Mouse (Mus musculus): Measurements from ENCODE around the gene Spata32. TPM values are rescaled to one million over a fixed set of nuclear protein-coding genes. Genes with fewer than 3 reads are reported as not detected.

Gene Spata32
- polyA plus RNA-seq, 1 experiment from 2014 or later = not detected

- no peak overlapping the region for H3K27ac ChIP-seq (ENCODE audit: low read depth, low read length)
These were observed 46.3 kb upstream of the Spata32 start for GRCm38 (mm10) chr11:103264427-103265005.

GRCm38 (mm10) chr11:103263551-103263950, 45.3 kb upstream of the Spata32 start:
- WGBS = 60% methylated on average over 10 of the region's 10 CpGs
- H3K4me1 ChIP-seq (replicated peaks; ENCODE audit: control insufficient read depth, insufficient read depth, low read length) = peaks cover 19% of the 10 kb centered on the region

More at GRCm38 (mm10) chr11:103264427-103265005, 46.3 kb upstream of the Spata32 start:
- peak overlapping the region; percentile 40 for H3K4me2 ChIP-seq (replicated peaks; ENCODE audit: low read depth)
- no peaks in the 10 kb centered on the region for H3K36me3 ChIP-seq (ENCODE audit: control insufficient read depth, insufficient read depth)
- no peak for TF ChIP-seq CTCF (IDR thresholded peaks at IDR 0.05; ENCODE audit: low read depth)
- ATAC-seq = no peak
- H3K9ac ChIP-seq (ENCODE audit: low read depth, low read length) = no peak overlapping the region
- H3K9me3 ChIP-seq (ENCODE audit: control insufficient read depth) = no peaks in the 10 kb centered on the region
- H3K4me1 ChIP-seq (replicated peaks; ENCODE audit: control insufficient read depth, insufficient read depth, low read length) = peaks cover 19% of the 10 kb centered on the region
- H3K4me3 ChIP-seq (ENCODE audit: low read depth, low read length) = no peak overlapping the region
- no peaks in the 10 kb centered on the region for H3K27me3 ChIP-seq (replicated peaks; ENCODE audit: control insufficient read depth, insufficient read depth, low read length)
- 67% methylated on average over 20 of the region's 20 CpGs for WGBS

GRCm38 (mm10) chr11:103262412-103263267, 44.4 kb upstream of the Spata32 start:
- peaks cover 19% of the 10 kb centered on the region for H3K4me1 ChIP-seq (replicated peaks; ENCODE audit: control insufficient read depth, insufficient read depth, low read length)
- WGBS = 62% methylated on average over 20 of the region's 20 CpGs
- H3K27me3 ChIP-seq (replicated peaks; ENCODE audit: control insufficient read depth, insufficient read depth, low read length) = no peaks in the 10 kb centered on the region
- no peak for TF ChIP-seq CTCF (IDR thresholded peaks at IDR 0.05; ENCODE audit: low read depth)
- H3K4me3 ChIP-seq (ENCODE audit: low read depth, low read length) = no peak overlapping the region
- no peaks in the 10 kb centered on the region for H3K9me3 ChIP-seq (ENCODE audit: control insufficient read depth)
- no peak for ATAC-seq
- H3K27ac ChIP-seq (ENCODE audit: low read depth, low read length) = peak overlapping the region; percentile 41; the same call in 1 of the 2 replicates
- H3K36me3 ChIP-seq (ENCODE audit: control insufficient read depth, insufficient read depth) = no peaks in the 10 kb centered on the region
- peak overlapping the region; percentile 32 for H3K4me2 ChIP-seq (replicated peaks; ENCODE audit: low read depth)
- peak overlapping the region; percentile 31; the same call in 1 of the 2 replicates for H3K9ac ChIP-seq (ENCODE audit: low read depth, low read length)

More at GRCm38 (mm10) chr11:103263551-103263950, 45.3 kb upstream of the Spata32 start:
- Histone ChIP-seq H3K9me3 (ENCODE audit: control insufficient read depth) (no peaks in the 10 kb centered on the region), H3K36me3 (ENCODE audit: control insufficient read depth, insufficient read depth) (no peaks in the 10 kb centered on the region), H3K9ac (ENCODE audit: low read depth, low read length) (no peak overlapping the region; the same call in 1 of the 2 replicates), H3K4me2 (replicated peaks; ENCODE audit: low read depth) (0 out of 2 replicates have a peak overlapping the region, but pooled peaks have one; percentile 9), H3K27me3 (replicated peaks; ENCODE audit: control insufficient read depth, insufficient read depth, low read length) (no peaks in the 10 kb centered on the region), H3K4me3 (ENCODE audit: low read depth, low read length) (no peak overlapping the region), H3K27ac (ENCODE audit: low read depth, low read length) (no peak overlapping the region; the same call in 1 of the 2 replicates)
- TF ChIP-seq CTCF (IDR thresholded peaks at IDR 0.05; ENCODE audit: low read depth) = no peak
- no peak for ATAC-seq

- Histone ChIP-seq H3K27ac (ENCODE audit: low read depth, low read length) (peak overlapping the region; percentile 41; the same call in 1 of the 2 replicates), H3K4me3 (ENCODE audit: low read depth, low read length) (no peak overlapping the region), H3K27me3 (replicated peaks; ENCODE audit: control insufficient read depth, insufficient read depth, low read length) (no peaks in the 10 kb centered on the region), H3K9ac (ENCODE audit: low read depth, low read length) (peak overlapping the region; percentile 31; the same call in 1 of the 2 replicates), H3K9me3 (ENCODE audit: control insufficient read depth) (no peaks in the 10 kb centered on the region), H3K4me1 (replicated peaks; ENCODE audit: control insufficient read depth, insufficient read depth, low read length) (peaks cover 19% of the 10 kb centered on the region), H3K4me2 (replicated peaks; ENCODE audit: low read depth) (peak overlapping the region; percentile 32), H3K36me3 (ENCODE audit: control insufficient read depth, insufficient read depth) (no peaks in the 10 kb centered on the region)
- 0 out of 2 replicates have a peak, but pooled peaks have one; percentile 5 for TF ChIP-seq CTCF (IDR thresholded peaks at IDR 0.05; ENCODE audit: low read depth)
- no peak for ATAC-seq
- WGBS = 79% methylated on average over 7 of the region's 7 CpGs
These were observed 43.6 kb upstream of the Spata32 start for GRCm38 (mm10) chr11:103261671-103262411.

- H3K4me1 ChIP-seq (replicated peaks; ENCODE audit: control insufficient read depth, insufficient read depth, low read length) = peaks cover 14% of the 10 kb centered on the region
- peak; percentile 55 for ATAC-seq
- no peak for TF ChIP-seq CTCF (IDR thresholded peaks at IDR 0.05; ENCODE audit: low read depth)
- H3K36me3 ChIP-seq (ENCODE audit: control insufficient read depth, insufficient read depth) = no peaks in the 10 kb centered on the region
- H3K27ac ChIP-seq (ENCODE audit: low read depth, low read length) = peak overlapping the region; percentile 28
- WGBS = 58% methylated on average over 12 of the region's 12 CpGs
- no peak overlapping the region for H3K4me2 ChIP-seq (replicated peaks; ENCODE audit: low read depth)
- no peaks in the 10 kb centered on the region for H3K9me3 ChIP-seq (ENCODE audit: control insufficient read depth)
- no peaks in the 10 kb centered on the region for H3K27me3 ChIP-seq (replicated peaks; ENCODE audit: control insufficient read depth, insufficient read depth, low read length)
- H3K9ac ChIP-seq (ENCODE audit: low read depth, low read length) = no peak overlapping the region
- no peak overlapping the region for H3K4me3 ChIP-seq (ENCODE audit: low read depth, low read length)
These were observed 42.4 kb upstream of the Spata32 start for GRCm38 (mm10) chr11:103260515-103261192.
